Mouse (Mus musculus) cerebellum, adult 9-11 months (tissue): ENCODE data around the gene Thbd.

ENCODE experiments used
- DNase-seq: peaks from one replicate; pipeline ENCODE4 v3.0.0; 2022

Thbd gene

DNA sequence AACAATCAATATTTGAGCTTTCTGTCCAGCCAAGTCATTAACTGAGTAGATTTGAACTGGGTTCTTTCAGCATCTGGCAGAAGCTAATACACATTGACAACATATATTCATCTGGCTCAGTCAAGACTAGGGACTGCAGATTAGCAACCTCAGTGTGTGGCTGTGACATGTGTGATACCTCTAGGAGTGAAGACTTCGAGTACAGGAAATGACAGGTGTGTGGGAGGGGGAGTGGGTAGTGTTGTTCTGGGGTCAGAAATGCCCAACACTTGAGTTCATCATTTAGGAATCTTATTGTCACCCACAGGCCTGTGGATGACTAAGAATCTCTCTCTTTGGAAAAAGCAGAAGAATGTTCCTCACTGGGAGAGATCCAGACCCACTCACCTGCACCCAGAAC is 13.1 kb upstream of the Thbd start:
- no peak for DNase-seq

DNA sequence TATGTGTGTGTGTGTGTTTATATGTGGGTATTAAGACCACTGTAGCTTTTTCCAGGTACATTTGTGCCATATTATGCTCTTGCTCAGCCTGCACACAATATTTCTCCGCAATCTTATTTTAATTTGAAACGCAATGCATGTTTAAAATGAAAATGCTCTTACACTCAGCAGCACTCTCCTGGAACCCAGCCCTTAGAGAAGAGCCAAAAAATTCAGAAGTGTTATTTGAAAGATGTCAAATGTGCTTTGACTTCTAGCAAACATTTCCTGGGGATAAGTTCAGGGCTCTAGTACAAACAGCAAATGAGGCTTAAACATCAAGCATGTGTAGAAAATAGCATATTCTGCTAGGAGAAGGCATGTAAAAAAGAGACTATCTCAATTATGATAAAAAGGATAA is 11.8 kb upstream of the Thbd start:
- DNase-seq, result no peak

DNA sequence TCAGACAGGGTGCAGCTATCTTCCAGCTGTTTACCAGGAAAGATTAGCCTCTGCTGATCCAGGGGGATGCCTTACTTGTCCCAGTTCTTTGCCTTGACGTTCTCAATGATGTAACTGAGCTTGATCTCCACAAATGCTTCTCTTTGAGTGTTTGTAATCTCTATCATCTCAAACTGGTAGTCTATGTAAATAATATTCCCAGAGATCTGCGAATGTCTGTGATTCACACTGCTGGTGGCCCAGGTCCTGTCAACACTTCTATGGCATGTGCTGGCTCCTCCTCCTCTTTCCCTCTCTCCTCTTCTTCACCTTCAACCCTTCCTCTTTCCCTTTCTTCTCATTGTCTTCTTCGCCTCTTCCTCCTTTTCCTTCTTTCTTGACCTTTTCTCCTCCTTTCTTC is 11.2 kb upstream of the Thbd start:
- no peak for DNase-seq

DNA sequence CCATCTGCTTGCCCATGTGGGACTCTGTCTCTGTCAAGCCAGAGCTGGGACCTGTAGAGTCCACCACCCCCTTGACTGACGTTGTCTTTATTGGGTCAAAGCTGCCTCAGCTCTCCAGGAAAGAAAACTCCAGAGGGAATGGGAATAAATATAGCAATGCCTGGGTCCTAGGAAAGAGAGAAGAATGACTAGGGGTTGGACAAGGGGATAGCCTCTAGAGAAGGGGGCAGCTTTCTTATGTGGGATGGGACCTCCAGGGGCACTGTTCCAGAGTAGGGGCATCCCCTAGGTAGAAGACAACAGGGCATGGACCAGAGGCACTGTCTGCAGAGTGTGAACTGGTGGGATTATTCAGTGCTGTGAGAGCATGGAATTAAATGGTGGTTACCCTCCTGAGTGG is 1.8 kb upstream of the Thbd start:
- DNase-seq, result no peak

DNA sequence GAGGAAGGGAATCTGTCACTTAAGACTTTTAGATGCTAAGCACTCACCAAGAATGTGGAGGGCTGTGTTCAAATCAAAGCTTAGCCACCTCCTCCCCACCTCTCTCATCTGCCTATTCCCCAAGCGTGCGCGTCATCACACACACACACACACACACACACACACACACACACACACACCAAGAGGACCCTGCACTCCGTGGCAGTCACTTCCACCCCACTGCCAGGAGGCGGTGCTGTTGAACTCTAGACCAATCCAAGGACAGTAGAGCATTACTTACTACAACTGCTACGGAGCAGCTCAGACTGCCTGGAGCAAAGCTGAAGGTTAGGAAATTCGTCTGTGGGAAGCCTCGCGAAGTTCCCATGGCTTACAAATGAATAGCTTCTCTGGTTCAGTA is 1.2 kb upstream of the Thbd start:
- DNase-seq, result peak; percentile 8

DNA sequence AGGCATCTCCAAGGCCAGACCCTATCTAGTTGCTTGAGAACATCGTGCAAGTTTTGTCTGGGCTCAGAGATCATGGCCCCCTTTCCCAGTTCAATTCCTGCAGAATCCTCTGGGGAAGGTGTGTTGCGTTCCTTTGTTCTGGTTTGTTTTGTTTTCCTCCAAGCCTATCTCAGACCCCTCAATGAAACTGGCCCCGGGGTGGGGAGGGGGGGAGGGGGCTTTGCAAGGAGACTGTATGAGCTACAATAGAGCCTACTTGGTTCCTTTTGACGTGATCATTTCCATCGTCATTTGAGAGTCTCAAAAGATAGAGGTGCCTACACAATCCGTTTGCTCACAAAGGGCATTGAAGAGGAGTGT is 753 bp upstream of the Thbd start:
- DNase-seq, result no peak

DNA sequence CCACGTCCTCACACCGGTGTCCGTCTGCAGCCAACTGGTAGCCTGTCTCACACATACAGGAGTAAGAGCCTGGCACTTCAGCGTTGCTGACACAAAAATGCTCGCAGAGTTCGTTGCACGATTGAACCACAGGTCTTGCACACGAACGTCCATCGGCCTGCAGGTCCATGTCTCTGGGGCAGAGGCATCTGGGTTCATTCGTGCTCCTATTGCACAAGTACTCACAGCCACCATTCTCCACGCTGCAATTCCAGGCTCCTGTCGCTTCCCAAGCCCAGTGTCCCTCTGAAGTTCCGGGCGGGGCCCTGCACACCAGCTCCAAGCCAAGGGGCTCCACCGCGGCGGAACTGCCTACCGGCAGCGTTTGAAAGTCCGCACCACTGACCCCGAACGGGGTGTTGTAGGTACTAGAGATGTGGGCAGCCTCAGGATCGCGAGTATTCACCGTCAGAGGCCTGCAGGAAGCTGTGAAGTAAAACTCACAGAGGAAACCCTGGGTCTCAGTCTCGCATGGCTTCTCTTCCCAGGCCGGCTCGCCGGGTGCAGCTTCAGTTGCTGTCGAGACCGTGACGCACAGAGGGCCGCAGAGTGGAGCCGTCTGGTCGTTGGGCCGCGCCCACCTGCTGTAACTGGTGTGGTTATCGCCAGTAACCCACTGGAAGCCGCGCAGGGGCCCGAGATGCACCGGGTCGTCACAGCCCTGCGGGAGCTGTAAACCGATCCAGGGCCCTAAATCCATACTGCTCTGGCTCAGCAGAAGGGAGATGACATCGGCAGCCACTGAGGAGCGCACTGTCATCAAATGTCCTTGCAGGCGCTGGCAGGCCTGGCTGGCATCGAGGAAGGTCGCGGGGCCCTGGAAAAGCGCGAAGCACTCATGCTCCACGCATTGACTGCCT is 768 bp downstream of the Thbd start:
- no peak for DNase-seq

DNA sequence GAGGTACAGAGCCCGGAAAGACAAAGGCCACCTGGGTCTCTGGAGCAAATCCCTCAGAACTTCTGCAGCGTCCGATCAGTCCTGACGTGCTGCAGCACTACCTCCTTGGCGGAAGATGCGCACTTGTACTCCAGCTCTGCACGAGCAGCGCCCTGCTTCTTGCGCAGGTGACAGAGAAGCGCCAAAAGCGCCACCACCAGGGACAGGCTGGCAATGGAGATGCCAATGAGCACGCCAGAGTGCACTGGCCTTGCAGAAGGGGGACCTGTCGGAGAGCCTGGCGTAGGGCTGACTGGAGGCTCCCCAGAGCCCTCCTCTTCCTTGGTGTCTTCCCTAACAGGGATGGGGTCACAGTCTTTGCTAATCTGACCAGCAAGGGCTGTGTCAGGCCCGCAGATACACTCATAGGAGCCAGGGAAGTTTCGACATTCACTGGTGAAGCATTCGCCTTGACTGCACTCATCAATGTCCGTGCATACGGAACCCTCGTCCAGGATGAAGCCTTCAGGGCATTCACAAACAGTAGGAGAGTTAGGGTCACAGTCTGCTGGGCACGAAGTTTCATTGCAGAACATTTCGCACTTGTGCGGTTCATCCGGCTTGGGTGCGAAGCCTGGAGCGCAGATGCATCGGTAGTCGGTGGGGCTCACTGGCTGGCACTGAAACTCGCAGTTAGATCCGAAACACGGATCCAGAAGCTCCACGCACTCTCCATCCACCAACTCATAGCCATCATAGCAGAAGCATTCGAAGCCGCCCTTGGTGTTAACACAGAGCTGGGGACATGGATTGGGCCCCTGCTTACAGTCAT is 1.6 kb downstream of the Thbd start:
- no peak for DNase-seq

DNA sequence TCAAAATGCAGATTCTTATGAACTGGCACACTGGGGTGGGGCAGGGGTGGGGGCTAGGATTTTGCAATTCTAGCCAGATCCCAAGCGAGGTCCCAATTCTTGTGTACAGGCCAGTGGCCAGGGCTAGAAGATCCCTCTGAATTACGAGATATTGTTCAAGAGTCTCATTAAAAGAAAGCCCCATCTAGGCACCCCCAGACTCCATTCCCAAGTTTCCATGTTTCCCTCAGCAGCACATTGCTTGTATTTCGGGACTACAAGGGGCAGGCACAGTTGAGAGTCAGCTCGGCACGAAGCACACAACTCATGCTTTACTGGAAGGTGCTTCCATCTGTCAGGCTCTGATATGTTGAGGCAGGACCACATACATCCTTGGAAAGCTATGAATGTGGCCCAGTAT is 3.1 kb downstream of the Thbd start:
- no peak for DNase-seq

DNA sequence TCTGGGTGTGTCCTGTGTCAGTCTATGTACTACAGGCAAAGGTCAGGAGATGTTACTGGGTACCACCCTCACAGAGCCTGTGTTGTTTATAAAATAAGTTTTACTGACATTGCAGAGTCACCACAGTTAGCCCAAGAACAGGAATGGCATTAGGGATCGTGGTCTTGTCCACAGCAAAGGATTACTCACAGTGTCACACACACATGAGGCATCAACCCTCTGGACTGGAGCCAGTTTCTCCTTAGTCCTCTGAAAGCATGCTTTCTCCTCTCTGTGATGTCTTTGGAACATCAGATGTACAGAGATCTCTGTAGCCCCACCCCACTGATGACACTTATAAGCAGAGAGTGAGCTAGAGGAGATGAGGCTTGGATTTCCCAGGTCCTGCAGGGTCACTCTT is 5.8 kb downstream of the Thbd start:
- no peak for DNase-seq

DNA sequence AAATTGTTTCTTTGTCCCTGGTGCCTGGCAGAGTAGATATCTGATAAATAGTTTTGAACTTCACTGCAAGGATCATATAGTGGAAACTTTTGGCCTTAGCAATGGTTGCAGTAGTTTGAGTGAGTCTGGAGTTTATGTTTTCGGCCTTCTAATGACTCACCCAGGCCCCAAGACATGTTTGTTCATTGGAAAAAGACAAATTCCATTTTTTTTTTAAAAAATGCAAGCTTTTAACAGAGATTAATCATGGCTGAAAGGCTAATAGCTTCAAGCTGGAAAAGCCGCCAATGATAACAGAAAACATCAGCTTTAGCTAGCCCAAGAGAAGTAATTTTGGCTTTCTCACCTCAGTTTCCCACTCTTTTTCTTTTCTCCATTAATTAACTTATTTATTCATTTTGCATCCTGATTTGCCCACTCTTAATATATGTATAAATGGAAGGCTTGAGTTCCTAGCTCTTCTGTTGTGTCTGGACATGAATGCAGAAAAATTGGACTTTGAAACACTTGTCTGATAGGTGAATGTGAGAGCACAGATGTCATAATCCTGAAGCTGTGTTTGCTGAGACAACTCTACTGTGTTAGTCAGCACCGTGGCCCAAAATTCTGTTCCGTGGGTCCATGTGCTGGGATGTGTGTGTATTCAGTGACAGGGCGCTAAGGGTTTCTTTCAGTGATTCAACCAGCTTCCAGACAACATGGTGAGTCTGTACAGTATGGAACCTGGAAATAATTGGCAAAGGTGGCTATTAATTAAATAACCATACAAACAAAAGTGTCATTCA is 8.9 kb downstream of the Thbd start:
- no peak for DNase-seq

DNA sequence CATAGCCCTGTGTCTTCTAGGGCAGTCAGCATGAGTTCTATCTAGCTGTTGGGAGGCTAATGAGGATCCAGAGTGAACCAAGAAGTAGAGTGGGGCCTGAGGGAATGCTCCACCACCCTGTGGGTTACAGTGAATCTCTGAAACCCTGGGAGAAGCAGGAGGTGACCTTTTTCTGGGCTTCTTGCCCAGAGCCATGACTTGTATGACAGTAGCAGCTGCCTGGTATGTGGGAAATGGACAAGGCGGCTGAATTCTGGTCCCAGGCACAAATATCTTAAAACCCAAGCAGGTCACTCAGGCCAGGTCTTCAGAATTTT is 10.2 kb downstream of the Thbd start:
- no peak for DNase-seq

DNA sequence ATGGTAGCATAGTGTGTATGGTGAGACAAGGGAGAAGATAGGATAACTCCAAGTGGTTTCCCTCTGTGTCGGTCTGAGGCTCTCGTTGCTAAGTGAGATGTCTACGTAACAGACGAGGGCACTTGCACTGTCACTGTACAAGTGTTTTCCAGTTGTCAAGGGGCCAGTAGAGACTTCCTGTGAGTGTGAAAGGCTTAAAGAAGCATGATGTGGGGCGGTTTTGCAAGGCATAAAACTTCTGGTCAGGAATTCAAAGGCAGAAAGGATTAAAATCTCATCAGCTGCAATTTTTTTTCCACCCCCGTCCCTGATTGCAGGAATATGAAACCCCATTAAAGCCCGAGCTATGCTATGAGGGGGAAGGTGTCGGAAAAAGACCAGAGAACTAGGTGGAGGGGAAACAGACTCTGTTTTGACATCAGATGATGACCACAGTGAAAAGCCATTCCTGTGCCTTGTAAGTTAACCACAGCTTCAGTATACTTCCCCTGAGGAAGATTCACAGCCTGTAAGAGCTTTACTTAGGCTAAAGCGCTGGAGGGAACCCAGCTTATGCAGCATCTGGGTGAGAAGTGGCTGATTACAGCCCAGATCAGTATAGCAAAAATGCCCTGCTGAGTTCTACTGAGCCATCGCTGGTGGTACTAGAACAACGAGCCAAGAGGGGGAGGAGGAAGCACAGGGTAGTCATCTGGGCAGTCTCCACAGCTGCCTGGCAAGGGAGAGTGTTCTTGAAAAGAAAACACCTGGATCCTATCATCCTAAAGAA is 10.8 kb downstream of the Thbd start:
- DNase-seq, result no peak

DNA sequence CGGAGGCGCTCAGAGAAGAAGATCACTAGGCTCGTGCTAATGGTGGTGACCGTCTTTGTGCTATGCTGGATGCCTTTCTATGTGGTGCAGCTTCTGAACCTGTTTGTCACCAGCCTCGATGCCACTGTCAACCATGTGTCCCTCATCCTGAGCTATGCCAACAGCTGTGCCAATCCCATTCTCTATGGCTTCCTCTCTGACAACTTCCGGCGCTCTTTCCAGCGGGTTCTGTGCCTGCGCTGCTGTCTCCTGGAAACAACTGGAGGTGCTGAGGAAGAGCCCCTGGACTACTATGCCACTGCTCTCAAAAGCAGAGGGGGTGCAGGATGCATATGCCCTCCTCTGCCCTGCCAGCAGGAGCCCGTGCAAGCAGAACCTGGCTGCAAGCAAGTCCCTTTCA is 11.8 kb downstream of the Thbd start:
- DNase-seq, result no peak

DNA sequence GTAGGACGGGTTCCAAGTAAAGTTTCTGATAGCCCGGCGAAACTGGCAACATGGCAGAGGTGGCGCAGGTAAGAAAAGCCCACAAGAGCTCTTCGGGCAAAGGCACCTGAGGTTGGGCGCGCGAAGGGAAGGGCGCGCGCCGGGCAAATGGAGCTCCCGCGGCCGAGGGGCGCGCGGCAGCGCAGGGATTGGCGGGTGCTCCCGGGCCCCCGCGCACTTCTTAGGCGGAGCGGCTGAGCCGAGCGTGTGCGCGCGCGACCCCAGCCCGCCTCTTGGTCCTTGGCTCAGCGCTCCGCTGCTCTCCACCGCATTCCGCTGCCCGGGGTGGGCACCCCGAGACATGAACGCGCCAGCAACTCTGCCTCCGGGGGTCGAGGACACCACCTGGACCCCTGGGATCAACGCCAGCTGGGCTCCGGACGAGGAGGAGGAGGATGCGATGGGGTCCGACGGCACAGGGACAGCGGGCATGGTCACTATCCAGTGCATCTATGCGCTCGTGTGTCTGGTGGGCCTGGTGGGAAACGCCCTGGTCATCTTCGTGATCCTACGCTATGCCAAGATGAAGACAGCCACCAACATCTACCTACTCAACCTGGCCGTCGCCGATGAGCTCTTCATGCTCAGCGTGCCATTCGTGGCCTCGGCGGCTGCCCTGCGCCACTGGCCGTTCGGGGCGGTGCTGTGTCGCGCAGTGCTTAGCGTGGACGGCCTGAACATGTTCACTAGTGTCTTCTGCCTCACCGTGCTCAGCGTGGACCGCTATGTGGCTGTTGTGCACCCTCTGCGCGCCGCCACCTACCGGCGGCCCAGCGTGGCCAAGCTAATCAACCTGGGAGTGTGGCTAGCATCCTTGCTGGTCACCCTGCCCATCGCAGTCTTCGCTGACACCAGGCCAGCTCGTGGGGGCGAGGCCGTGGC is 12.6 kb downstream of the Thbd start, which contains the start of gene Sstr4:
TSS of gene Sstr4 (plus strand) at position 214 of the 921 bp plus-strand sequence.
- DNase-seq, result no peak

DNA sequence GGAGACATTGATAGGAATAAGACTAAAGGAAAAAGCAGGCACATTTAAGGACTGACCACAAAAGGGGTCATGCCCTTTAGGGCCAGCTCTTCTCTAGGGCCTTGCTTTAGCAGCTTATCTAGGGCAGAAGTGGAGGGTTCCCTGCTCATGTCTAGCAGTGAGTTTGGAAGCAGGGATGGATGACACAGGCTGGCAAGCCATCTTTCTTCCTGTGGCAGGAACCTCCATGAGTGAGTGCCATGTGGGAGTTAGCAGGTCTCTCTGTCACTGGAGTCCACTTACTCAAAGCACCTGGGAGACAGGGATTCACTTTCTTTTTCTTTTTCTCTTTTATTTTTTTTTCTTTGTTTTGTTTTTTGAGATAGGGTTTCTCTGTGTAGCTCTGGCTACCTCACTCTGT is 14.1 kb downstream of the Thbd start:
- no peak for DNase-seq

DNA sequence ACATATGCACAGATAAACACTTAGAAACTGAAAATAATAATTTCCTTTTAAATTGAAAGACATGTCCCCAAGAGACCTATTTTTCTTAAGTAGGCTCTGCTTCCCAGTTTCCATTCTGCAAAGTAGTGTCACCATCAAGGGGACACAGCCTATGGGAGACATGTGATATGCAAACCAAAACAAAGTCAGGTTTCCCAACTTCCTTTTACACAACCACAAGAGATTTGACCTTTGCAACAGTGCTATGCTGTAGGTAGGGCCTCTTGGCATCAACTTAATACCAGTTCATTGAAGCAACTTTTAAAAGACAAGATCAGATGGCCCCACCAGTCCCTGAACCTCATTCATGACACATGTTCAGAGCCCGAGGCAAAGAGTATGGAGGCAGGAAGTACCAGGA is 14.8 kb downstream of the Thbd start:
- no peak for DNase-seq

DNA sequence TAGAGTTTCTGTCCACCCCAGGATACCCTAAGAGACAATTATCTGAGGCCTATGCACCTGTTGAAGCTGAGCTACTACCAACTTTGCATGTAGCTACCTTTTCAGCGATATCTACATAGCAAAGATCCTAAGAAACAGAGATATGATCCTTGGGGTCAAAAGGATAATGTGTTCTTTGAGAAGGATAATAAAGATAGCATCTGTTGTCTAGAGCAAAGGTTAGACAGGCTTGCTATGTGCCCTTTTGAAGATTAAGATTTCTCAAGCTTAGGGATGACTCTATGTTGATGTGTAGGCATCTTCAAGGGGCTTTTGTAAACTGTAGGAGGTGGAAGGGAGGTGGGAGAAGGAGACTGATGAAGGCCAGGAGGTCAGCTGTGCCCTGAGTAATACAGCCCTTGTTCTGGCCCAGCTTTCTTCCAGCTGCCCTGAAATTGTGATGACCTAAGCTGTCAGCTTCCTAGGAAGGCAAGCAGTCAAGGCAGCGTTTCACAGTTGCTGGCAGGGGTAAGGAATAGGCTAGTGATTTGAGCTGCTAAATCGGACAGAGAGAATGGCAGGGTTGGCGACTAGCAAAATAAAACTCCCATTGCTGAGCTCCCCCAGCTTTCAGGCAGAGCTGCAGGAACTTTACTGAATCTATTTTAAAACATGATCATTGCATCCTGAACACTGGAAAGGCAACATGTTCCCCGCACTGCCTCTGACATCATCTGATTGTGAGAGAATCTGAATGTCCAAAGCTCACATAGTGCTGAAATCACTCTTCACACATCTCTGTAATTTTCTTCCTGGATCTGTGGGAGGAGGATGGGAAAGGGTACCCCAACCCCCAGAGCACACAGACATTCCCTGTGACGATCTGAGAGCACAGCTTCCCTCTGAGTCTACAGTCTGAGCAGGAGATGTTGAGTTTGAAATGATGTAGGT is 20.1 kb downstream of the Thbd start:
- DNase-seq, result no peak

DNA sequence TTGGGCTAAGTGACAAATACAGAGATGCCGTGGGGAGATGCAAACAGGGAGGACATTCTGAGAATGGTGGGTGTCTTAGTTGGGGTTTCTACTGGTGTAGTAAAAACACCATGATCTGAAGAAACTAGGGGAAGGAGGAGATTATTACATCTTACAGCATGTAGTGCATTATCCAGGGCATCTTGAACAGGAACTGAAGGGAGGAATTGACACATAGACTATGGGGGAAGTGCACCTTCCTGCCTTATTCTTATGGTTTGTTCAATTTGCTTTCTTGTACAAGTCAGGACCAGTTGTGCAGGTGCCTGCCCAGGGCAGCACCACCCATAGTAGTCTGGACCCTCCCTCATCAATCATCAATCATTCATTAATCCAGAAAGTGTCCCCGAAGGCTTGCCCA is 21.1 kb downstream of the Thbd start:
- DNase-seq, result no peak

DNA sequence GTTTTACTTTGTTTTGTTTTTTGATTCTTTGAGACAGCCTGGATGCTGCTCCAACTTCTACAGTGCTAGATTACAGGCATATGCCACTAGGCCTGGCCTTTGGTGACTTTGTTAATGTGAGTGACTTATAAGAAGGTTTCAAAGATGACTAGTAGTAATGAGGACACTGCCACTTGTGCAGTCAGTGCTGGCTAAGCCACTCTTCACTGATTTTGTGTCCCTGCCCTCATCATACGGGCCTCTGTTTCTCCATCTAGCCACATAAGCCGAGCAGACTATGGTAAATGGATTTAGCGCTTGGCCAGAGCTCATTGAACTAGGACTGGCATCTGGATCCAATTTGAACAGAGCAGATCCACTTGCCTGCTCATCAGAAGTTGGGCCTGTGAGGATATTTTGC is 21.5 kb downstream of the Thbd start:
- DNase-seq, result no peak

DNA sequence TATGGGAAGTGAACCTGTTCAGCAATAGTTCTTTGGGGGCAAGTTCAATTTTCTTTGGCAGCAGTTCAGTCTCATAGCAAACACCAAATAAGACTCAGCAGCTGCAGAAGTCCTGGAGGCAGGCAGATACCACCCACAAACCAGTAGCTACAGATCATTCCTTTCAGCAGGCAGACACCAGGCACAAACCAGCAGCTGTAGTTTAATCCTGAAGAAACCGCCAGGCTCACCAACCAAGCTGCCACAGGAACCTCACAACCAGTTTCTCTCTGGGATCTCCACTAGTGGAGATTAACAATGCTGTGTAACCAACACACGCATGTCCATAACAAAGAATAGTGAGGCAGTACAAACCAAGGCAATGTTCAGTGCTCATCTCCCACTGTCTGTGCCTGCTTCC is 26.9 kb downstream of the Thbd start:
- DNase-seq, result no peak
